Mouse (Mus musculus): ENCODE measurements around the gene Rab8b. TPM values are rescaled to one million over a fixed set of nuclear protein-coding genes. Genes with fewer than 3 reads are reported as not detected.

Rab8b gene
- polyA plus RNA-seq, 1 experiment from 2014 or later: 26.9 TPM

GRCm38 (mm10) chr9:66886818-66887217 is 32.7 kb downstream of the Rab8b start:
- WGBS: 83% methylated on average over 6 of the region's 6 CpGs
- Histone ChIP-seq H3K4me3 (ENCODE audit: low read depth, low read length) (no peak overlapping the region), H3K9me3 (ENCODE audit: control insufficient read depth, low read length) (no peaks in the 10 kb centered on the region), H3K9ac (ENCODE audit: low read length) (no peak overlapping the region), H3K27me3 (ENCODE audit: control insufficient read depth, insufficient read depth, low read length) (no peaks in the 10 kb centered on the region), H3K4me1 (ENCODE audit: control insufficient read depth, insufficient read depth, low read length) (peaks cover 8% of the 10 kb centered on the region; the same call in 1 of the 2 replicates), H3K27ac (ENCODE audit: low read depth, low read length) (no peak overlapping the region), H3K36me3 (ENCODE audit: control insufficient read depth, insufficient read depth, low read length) (no peaks in the 10 kb centered on the region), H3K4me2 (ENCODE audit: low read depth) (no peak overlapping the region)
- no peak for ATAC-seq (ENCODE audit: insufficient read depth, low FRiP score, low TSS enrichment)
- DNase-seq (ENCODE audit: low spot score): no peak

GRCm38 (mm10) chr9:66886366-66886765 is 33.1 kb downstream of the Rab8b start:
- peaks cover 8% of the 10 kb centered on the region; the same call in 1 of the 2 replicates for H3K4me1 ChIP-seq (ENCODE audit: control insufficient read depth, insufficient read depth, low read length)
- H3K4me3 ChIP-seq (ENCODE audit: low read depth, low read length): no peak overlapping the region
- no peak overlapping the region for H3K27ac ChIP-seq (ENCODE audit: low read depth, low read length)
- H3K27me3 ChIP-seq (ENCODE audit: control insufficient read depth, insufficient read depth, low read length): no peaks in the 10 kb centered on the region
- no peak overlapping the region for H3K9ac ChIP-seq (ENCODE audit: low read length)
- H3K4me2 ChIP-seq (ENCODE audit: low read depth): no peak overlapping the region
- no peaks in the 10 kb centered on the region for H3K36me3 ChIP-seq (ENCODE audit: control insufficient read depth, insufficient read depth, low read length)
- 54% methylated on average over 3 of the region's 3 CpGs for WGBS
- DNase-seq (ENCODE audit: low spot score) (no peak), ATAC-seq (ENCODE audit: insufficient read depth, low FRiP score, low TSS enrichment) (no peak)
- no peaks in the 10 kb centered on the region for H3K9me3 ChIP-seq (ENCODE audit: control insufficient read depth, low read length)

GRCm38 (mm10) chr9:66884609-66885008 is 34.9 kb downstream of the Rab8b start:
- no peaks in the 10 kb centered on the region for H3K36me3 ChIP-seq (ENCODE audit: control insufficient read depth, insufficient read depth, low read length)
- no peak overlapping the region for H3K4me2 ChIP-seq (ENCODE audit: low read depth)
- WGBS: 95% methylated on average over 2 of the region's 2 CpGs
- no peak overlapping the region for H3K4me3 ChIP-seq (ENCODE audit: low read depth, low read length)
- H3K4me1 ChIP-seq (ENCODE audit: control insufficient read depth, insufficient read depth, low read length): peaks cover 8% of the 10 kb centered on the region; the same call in 1 of the 2 replicates
- no peaks in the 10 kb centered on the region for H3K9me3 ChIP-seq (ENCODE audit: control insufficient read depth, low read length)
- ATAC-seq (ENCODE audit: insufficient read depth, low FRiP score, low TSS enrichment) (no peak), DNase-seq (ENCODE audit: low spot score) (no peak)
- no peak overlapping the region for H3K27ac ChIP-seq (ENCODE audit: low read depth, low read length)
- no peaks in the 10 kb centered on the region for H3K27me3 ChIP-seq (ENCODE audit: control insufficient read depth, insufficient read depth, low read length)
- no peak overlapping the region for H3K9ac ChIP-seq (ENCODE audit: low read length)

GRCm38 (mm10) chr9:66883500-66883899 is 36.0 kb downstream of the Rab8b start:
- Histone ChIP-seq H3K4me2 (ENCODE audit: low read depth) (no peak overlapping the region), H3K4me1 (ENCODE audit: control insufficient read depth, insufficient read depth, low read length) (peaks cover 8% of the 10 kb centered on the region; the same call in 1 of the 2 replicates), H3K27me3 (ENCODE audit: control insufficient read depth, insufficient read depth, low read length) (no peaks in the 10 kb centered on the region), H3K4me3 (ENCODE audit: low read depth, low read length) (no peak overlapping the region), H3K27ac (ENCODE audit: low read depth, low read length) (no peak overlapping the region), H3K9me3 (ENCODE audit: control insufficient read depth, low read length) (no peaks in the 10 kb centered on the region), H3K9ac (ENCODE audit: low read length) (no peak overlapping the region), H3K36me3 (ENCODE audit: control insufficient read depth, insufficient read depth, low read length) (no peaks in the 10 kb centered on the region)
- 94% methylated on average over 5 of the region's 5 CpGs for WGBS
- no peak for ATAC-seq (ENCODE audit: insufficient read depth, low FRiP score, low TSS enrichment)
- no peak for DNase-seq (ENCODE audit: low spot score)

- no peak overlapping the region for H3K4me3 ChIP-seq (ENCODE audit: low read depth, low read length)
- no peak overlapping the region for H3K27ac ChIP-seq (ENCODE audit: low read depth, low read length)
- no peak overlapping the region for H3K4me2 ChIP-seq (ENCODE audit: low read depth)
- ATAC-seq (ENCODE audit: insufficient read depth, low FRiP score, low TSS enrichment) (no peak), DNase-seq (ENCODE audit: low spot score) (no peak)
- 70% methylated on average over 8 of the region's 8 CpGs for WGBS
- no peaks in the 10 kb centered on the region for H3K36me3 ChIP-seq (ENCODE audit: control insufficient read depth, insufficient read depth, low read length)
- H3K9ac ChIP-seq (ENCODE audit: low read length): no peak overlapping the region
- no peaks in the 10 kb centered on the region for H3K9me3 ChIP-seq (ENCODE audit: control insufficient read depth, low read length)
- no peaks in the 10 kb centered on the region; the same call in 1 of the 2 replicates for H3K4me1 ChIP-seq (ENCODE audit: control insufficient read depth, insufficient read depth, low read length)
- no peaks in the 10 kb centered on the region for H3K27me3 ChIP-seq (ENCODE audit: control insufficient read depth, insufficient read depth, low read length)
Observed at GRCm38 (mm10) chr9:66882406-66882821, 37.1 kb downstream of the Rab8b start.

- Histone ChIP-seq H3K9me3 (ENCODE audit: control insufficient read depth, low read length) (no peaks in the 10 kb centered on the region), H3K4me2 (ENCODE audit: low read depth) (no peak overlapping the region), H3K27me3 (ENCODE audit: control insufficient read depth, insufficient read depth, low read length) (no peaks in the 10 kb centered on the region), H3K4me3 (ENCODE audit: low read depth, low read length) (no peak overlapping the region), H3K27ac (ENCODE audit: low read depth, low read length) (no peak overlapping the region), H3K9ac (ENCODE audit: low read length) (no peak overlapping the region), H3K36me3 (ENCODE audit: control insufficient read depth, insufficient read depth, low read length) (no peaks in the 10 kb centered on the region), H3K4me1 (ENCODE audit: control insufficient read depth, insufficient read depth, low read length) (no peaks in the 10 kb centered on the region; the same call in 1 of the 2 replicates)
- no peak for ATAC-seq (ENCODE audit: insufficient read depth, low FRiP score, low TSS enrichment)
- 90% methylated on average over 3 of the region's 3 CpGs for WGBS
- DNase-seq (ENCODE audit: low spot score): no peak
Observed at GRCm38 (mm10) chr9:66881858-66882257, 37.6 kb downstream of the Rab8b start.

- Histone ChIP-seq H3K9ac (ENCODE audit: low read length) (no peak overlapping the region), H3K9me3 (ENCODE audit: control insufficient read depth, low read length) (no peaks in the 10 kb centered on the region), H3K27ac (ENCODE audit: low read depth, low read length) (no peak overlapping the region), H3K4me3 (ENCODE audit: low read depth, low read length) (no peak overlapping the region), H3K4me1 (ENCODE audit: control insufficient read depth, insufficient read depth, low read length) (no peaks in the 10 kb centered on the region), H3K36me3 (ENCODE audit: control insufficient read depth, insufficient read depth, low read length) (no peaks in the 10 kb centered on the region), H3K27me3 (ENCODE audit: control insufficient read depth, insufficient read depth, low read length) (no peaks in the 10 kb centered on the region), H3K4me2 (ENCODE audit: low read depth) (no peak overlapping the region)
- no peak for DNase-seq (ENCODE audit: low spot score)
- 84% methylated on average over 2 of the region's 2 CpGs for WGBS
- no peak for ATAC-seq (ENCODE audit: insufficient read depth, low FRiP score, low TSS enrichment)
Observed at GRCm38 (mm10) chr9:66880752-66881151, 38.7 kb downstream of the Rab8b start.

GRCm38 (mm10) chr9:66879486-66879885 is 40.0 kb downstream of the Rab8b start:
- Histone ChIP-seq H3K27ac (ENCODE audit: low read depth, low read length) (no peak overlapping the region), H3K27me3 (ENCODE audit: control insufficient read depth, insufficient read depth, low read length) (no peaks in the 10 kb centered on the region), H3K4me1 (ENCODE audit: control insufficient read depth, insufficient read depth, low read length) (no peaks in the 10 kb centered on the region), H3K4me3 (ENCODE audit: low read depth, low read length) (no peak overlapping the region), H3K9ac (ENCODE audit: low read length) (no peak overlapping the region), H3K4me2 (ENCODE audit: low read depth) (no peak overlapping the region), H3K9me3 (ENCODE audit: control insufficient read depth, low read length) (no peaks in the 10 kb centered on the region), H3K36me3 (ENCODE audit: control insufficient read depth, insufficient read depth, low read length) (no peaks in the 10 kb centered on the region)
- DNase-seq (ENCODE audit: low spot score): no peak
- WGBS: 84% methylated on average over 6 of the region's 6 CpGs
- no peak for ATAC-seq (ENCODE audit: insufficient read depth, low FRiP score, low TSS enrichment)

GRCm38 (mm10) chr9:66878899-66879298 is 40.6 kb downstream of the Rab8b start:
- Histone ChIP-seq H3K27ac (ENCODE audit: low read depth, low read length) (no peak overlapping the region), H3K9ac (ENCODE audit: low read length) (no peak overlapping the region), H3K4me2 (ENCODE audit: low read depth) (no peak overlapping the region), H3K27me3 (ENCODE audit: control insufficient read depth, insufficient read depth, low read length) (no peaks in the 10 kb centered on the region), H3K36me3 (ENCODE audit: control insufficient read depth, insufficient read depth, low read length) (no peaks in the 10 kb centered on the region), H3K4me3 (ENCODE audit: low read depth, low read length) (no peak overlapping the region), H3K9me3 (ENCODE audit: control insufficient read depth, low read length) (no peaks in the 10 kb centered on the region), H3K4me1 (ENCODE audit: control insufficient read depth, insufficient read depth, low read length) (no peaks in the 10 kb centered on the region)
- WGBS: 94% methylated on average over 3 of the region's 3 CpGs
- no peak for ATAC-seq (ENCODE audit: insufficient read depth, low FRiP score, low TSS enrichment)
- DNase-seq (ENCODE audit: low spot score): no peak
